Mouse (Mus musculus): ENCODE data around the gene Itln1. TPM values are rescaled to one million over a fixed set of nuclear protein-coding genes. Genes with fewer than 3 reads are reported as not detected.

Itln1 gene
- polyA plus RNA-seq, 1 experiment from 2014 or later, result not detected

- H3K9ac ChIP-seq, result no peak overlapping the region
- WGBS, result 63% methylated on average over 1 of the region's 1 CpGs
- H3K36me3 ChIP-seq (ENCODE audit: insufficient read depth), result no peaks in the 10 kb centered on the region
- no peaks in the 10 kb centered on the region for H3K27me3 ChIP-seq (ENCODE audit: insufficient read depth, low read length)
- H3K9me3 ChIP-seq (ENCODE audit: low read depth, low read length), result no peaks in the 10 kb centered on the region
- no peaks in the 10 kb centered on the region for H3K4me1 ChIP-seq (ENCODE audit: insufficient read depth)
- no peak for DNase-seq
- no peak for TF ChIP-seq CTCF (IDR thresholded peaks at IDR 0.05; ENCODE audit: low read depth)
- ATAC-seq (ENCODE audit: insufficient read depth), result no peak
- H3K4me3 ChIP-seq (ENCODE audit: low read depth, low read length), result no peak overlapping the region
- H3K27ac ChIP-seq (ENCODE audit: low read depth), result no peak overlapping the region
- no peak overlapping the region for H3K4me2 ChIP-seq
These were observed 21.3 kb downstream of the Itln1 start for GRCm38 (mm10) chr1:171513760-171514159.

GRCm38 (mm10) chr1:171513234-171513633 is 21.9 kb downstream of the Itln1 start:
- 80% methylated on average over 2 of the region's 2 CpGs for WGBS
- Histone ChIP-seq H3K4me2 (no peak overlapping the region), H3K9me3 (ENCODE audit: low read depth, low read length) (no peaks in the 10 kb centered on the region), H3K9ac (no peak overlapping the region), H3K4me3 (ENCODE audit: low read depth, low read length) (no peak overlapping the region), H3K27ac (ENCODE audit: low read depth) (no peak overlapping the region), H3K4me1 (ENCODE audit: insufficient read depth) (no peaks in the 10 kb centered on the region), H3K27me3 (ENCODE audit: insufficient read depth, low read length) (no peaks in the 10 kb centered on the region), H3K36me3 (ENCODE audit: insufficient read depth) (no peaks in the 10 kb centered on the region)
- DNase-seq (no peak), ATAC-seq (ENCODE audit: insufficient read depth) (no peak)
- peak; percentile 8; the same call in 1 of the 2 replicates for TF ChIP-seq CTCF (IDR thresholded peaks at IDR 0.05; ENCODE audit: low read depth)

GRCm38 (mm10) chr1:171504586-171504985 is 30.5 kb downstream of the Itln1 start:
- H3K27me3 ChIP-seq (ENCODE audit: insufficient read depth, low read length), result no peaks in the 10 kb centered on the region
- peak overlapping the region; percentile 73 for H3K4me2 ChIP-seq
- 67% methylated on average over 4 of the region's 4 CpGs for WGBS
- no peak overlapping the region for H3K27ac ChIP-seq (ENCODE audit: low read depth)
- 0 out of 2 replicates have a peak, but pooled peaks cover 3% of the 10 kb centered on the region for H3K4me1 ChIP-seq (ENCODE audit: insufficient read depth)
- peak; percentile 7 for DNase-seq
- no peak overlapping the region for H3K9ac ChIP-seq
- no peaks in the 10 kb centered on the region for H3K36me3 ChIP-seq (ENCODE audit: insufficient read depth)
- no peak for TF ChIP-seq CTCF (IDR thresholded peaks at IDR 0.05; ENCODE audit: low read depth)
- ATAC-seq (ENCODE audit: insufficient read depth), result no peak
- H3K4me3 ChIP-seq (ENCODE audit: low read depth, low read length), result peak overlapping the region; percentile 51
- H3K9me3 ChIP-seq (ENCODE audit: low read depth, low read length), result no peaks in the 10 kb centered on the region

GRCm38 (mm10) chr1:171503592-171504291 is 31.4 kb downstream of the Itln1 start:
- Histone ChIP-seq H3K4me1 (ENCODE audit: insufficient read depth) (0 out of 2 replicates have a peak, but pooled peaks cover 3% of the 10 kb centered on the region), H3K36me3 (ENCODE audit: insufficient read depth) (no peaks in the 10 kb centered on the region), H3K4me3 (ENCODE audit: low read depth, low read length) (peak overlapping the region; percentile 51), H3K9me3 (ENCODE audit: low read depth, low read length) (no peaks in the 10 kb centered on the region), H3K4me2 (peak overlapping the region; percentile 73), H3K9ac (peak overlapping the region; percentile 72), H3K27me3 (ENCODE audit: insufficient read depth, low read length) (no peaks in the 10 kb centered on the region), H3K27ac (ENCODE audit: low read depth) (peak overlapping the region; percentile 96)
- DNase-seq, result peak; percentile 75
- no peak for TF ChIP-seq CTCF (IDR thresholded peaks at IDR 0.05; ENCODE audit: low read depth)
- WGBS, result under 1% methylated on average over 53 of the region's 53 CpGs
- peak; percentile 66 for ATAC-seq (ENCODE audit: insufficient read depth)

- ATAC-seq (ENCODE audit: insufficient read depth) (peak; percentile 89), DNase-seq (peak; percentile 98)
- Histone ChIP-seq H3K27ac (ENCODE audit: low read depth) (peak within 1 kb of the TSS; percentile 96), H3K4me3 (ENCODE audit: low read depth, low read length) (peak within 1 kb of the TSS; percentile 51), H3K9ac (peak within 1 kb of the TSS; percentile 72), H3K36me3 (ENCODE audit: insufficient read depth) (no peaks in the 10 kb centered on the region), H3K9me3 (ENCODE audit: low read depth, low read length) (no peaks in the 10 kb centered on the region), H3K4me2 (peak within 1 kb of the TSS; percentile 73), H3K27me3 (ENCODE audit: insufficient read depth, low read length) (no peaks in the 10 kb centered on the region), H3K4me1 (ENCODE audit: insufficient read depth) (0 out of 2 replicates have a peak, but pooled peaks cover 3% of the 10 kb centered on the region)
- under 1% methylated on average over 19 of the region's 19 CpGs for WGBS
- peak; percentile 89 for TF ChIP-seq CTCF (IDR thresholded peaks at IDR 0.05; ENCODE audit: low read depth)
These were observed 31.9 kb downstream of the Itln1 start, which contains the start of gene Alyref2 for GRCm38 (mm10) chr1:171503250-171503591. Alyref2 (plus strand) TSS chr1:171503478.

GRCm38 (mm10) chr1:171502388-171503249 is 32.5 kb downstream of the Itln1 start:
- DNase-seq (peak; percentile 88), ATAC-seq (ENCODE audit: insufficient read depth) (peak; percentile 88)
- no peaks in the 10 kb centered on the region for H3K9me3 ChIP-seq (ENCODE audit: low read depth, low read length)
- H3K27me3 ChIP-seq (ENCODE audit: insufficient read depth, low read length), result no peaks in the 10 kb centered on the region
- peak overlapping the region; percentile 96 for H3K27ac ChIP-seq (ENCODE audit: low read depth)
- H3K4me3 ChIP-seq (ENCODE audit: low read depth, low read length), result peak overlapping the region; percentile 51
- H3K9ac ChIP-seq, result no peak overlapping the region
- under 1% methylated on average over 14 of the region's 14 CpGs for WGBS
- no peaks in the 10 kb centered on the region for H3K36me3 ChIP-seq (ENCODE audit: insufficient read depth)
- H3K4me2 ChIP-seq, result peak overlapping the region; percentile 54
- 0 out of 2 replicates have a peak, but pooled peaks cover 3% of the 10 kb centered on the region for H3K4me1 ChIP-seq (ENCODE audit: insufficient read depth)
- peak; percentile 64 for TF ChIP-seq CTCF (IDR thresholded peaks at IDR 0.05; ENCODE audit: low read depth)

Measured in lung, embryonic 14.5 days (tissue).